Mouse (Mus musculus): ENCODE results near the gene Ptgdr2. TPM values are rescaled to one million over a fixed set of nuclear protein-coding genes. Genes with fewer than 3 reads are reported as not detected.

Gene Ptgdr2
- polyA plus RNA-seq, 1 experiment from 2014 or later: 0.11 TPM

GRCm38 (mm10) chr19:10959085-10959977 lies 22.4 kb downstream of the Ptgdr2 start:
- WGBS: 30% methylated on average over 11 of the region's 11 CpGs

DNA sequence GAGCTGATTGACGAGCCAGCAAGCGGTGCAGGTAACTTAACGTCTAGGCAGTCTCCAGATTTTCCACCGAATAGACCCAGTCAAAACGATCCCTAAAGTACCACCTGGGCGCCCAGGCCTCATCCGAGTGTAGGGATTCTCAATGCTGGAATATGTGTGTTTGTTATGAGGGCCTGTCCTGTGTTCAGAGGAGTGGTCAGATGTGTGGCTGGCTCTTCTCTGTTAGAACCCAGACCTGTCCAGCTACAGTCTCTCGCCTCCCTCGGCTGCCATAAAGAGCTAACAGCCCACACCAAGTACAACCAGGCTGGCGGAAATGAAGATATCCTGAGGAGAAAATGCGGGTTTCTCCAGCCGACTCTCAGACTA lies 23.0 kb downstream of the Ptgdr2 start:
- no peak overlapping the region for H3K4me3 ChIP-seq (ENCODE audit: low read length)
- no peak overlapping the region for H3K4me2 ChIP-seq (ENCODE audit: low read depth, low read length)
- H3K27ac ChIP-seq (ENCODE audit: low read length): no peak overlapping the region
- no peaks in the 10 kb centered on the region for H3K4me1 ChIP-seq (ENCODE audit: control insufficient read depth, insufficient read depth, low read length)
- H3K36me3 ChIP-seq (ENCODE audit: control insufficient read depth, insufficient read depth): no peaks in the 10 kb centered on the region
- no peak for ATAC-seq (replicated peaks; ENCODE audit: extremely low read depth, insufficient read depth, low FRiP score)
- WGBS: 37% methylated on average over 12 of the region's 12 CpGs
- H3K27me3 ChIP-seq (ENCODE audit: control insufficient read depth, insufficient read depth, low read length): peaks cover 2% of the 10 kb centered on the region; the same call in 1 of the 2 replicates
- H3K9me3 ChIP-seq (replicated peaks; ENCODE audit: control insufficient read depth, low read length): no peaks in the 10 kb centered on the region
- H3K9ac ChIP-seq (ENCODE audit: low read length): no peak overlapping the region

More at GRCm38 (mm10) chr19:10959085-10959977, 22.4 kb downstream of the Ptgdr2 start:
- H3K27me3 ChIP-seq (ENCODE audit: control insufficient read depth, insufficient read depth, low read length): peaks cover 2% of the 10 kb centered on the region; the same call in 1 of the 2 replicates
- H3K4me1 ChIP-seq (ENCODE audit: control insufficient read depth, insufficient read depth, low read length): no peaks in the 10 kb centered on the region
- H3K36me3 ChIP-seq (ENCODE audit: control insufficient read depth, insufficient read depth): no peaks in the 10 kb centered on the region
- H3K9ac ChIP-seq (ENCODE audit: low read length): no peak overlapping the region
- no peaks in the 10 kb centered on the region for H3K9me3 ChIP-seq (replicated peaks; ENCODE audit: control insufficient read depth, low read length)
- H3K4me3 ChIP-seq (ENCODE audit: low read length): no peak overlapping the region
- no peak overlapping the region for H3K4me2 ChIP-seq (ENCODE audit: low read depth, low read length)
- 0 out of 2 replicates have a peak, but pooled peaks have one; percentile 49 for ATAC-seq (replicated peaks; ENCODE audit: extremely low read depth, insufficient read depth, low FRiP score)
- H3K27ac ChIP-seq (ENCODE audit: low read length): no peak overlapping the region

DNA sequence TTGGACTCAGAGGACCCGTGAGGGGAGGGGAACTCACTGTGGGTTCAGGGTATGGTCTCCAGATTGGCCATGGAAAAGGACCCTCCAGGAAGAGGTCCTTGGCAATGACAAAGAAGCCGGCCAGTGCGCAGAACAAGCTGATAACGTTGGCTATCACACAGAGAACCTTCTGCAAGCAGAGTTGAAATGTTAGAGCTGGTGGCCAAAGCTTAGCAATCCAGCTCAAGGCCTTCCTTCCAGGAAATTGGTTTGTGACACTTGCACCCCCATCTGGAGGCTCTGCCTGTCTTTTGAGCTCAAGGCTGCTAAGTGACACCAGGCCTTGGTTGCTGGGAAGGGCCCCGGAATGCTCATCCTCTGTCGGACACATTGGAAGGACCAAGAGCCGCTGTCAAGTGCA lies 28.8 kb downstream of the Ptgdr2 start:
- Histone ChIP-seq H3K27ac (ENCODE audit: low read length) (no peak overlapping the region), H3K9me3 (replicated peaks; ENCODE audit: control insufficient read depth, low read length) (0 out of 2 replicates have a peak, but pooled peaks cover 4% of the 10 kb centered on the region), H3K4me3 (ENCODE audit: low read length) (no peak overlapping the region), H3K9ac (ENCODE audit: low read length) (no peak overlapping the region), H3K36me3 (ENCODE audit: control insufficient read depth, insufficient read depth) (no peaks in the 10 kb centered on the region), H3K4me1 (ENCODE audit: control insufficient read depth, insufficient read depth, low read length) (no peaks in the 10 kb centered on the region), H3K4me2 (ENCODE audit: low read depth, low read length) (no peak overlapping the region), H3K27me3 (ENCODE audit: control insufficient read depth, insufficient read depth, low read length) (peaks cover 2% of the 10 kb centered on the region; the same call in 1 of the 2 replicates)
- 77% methylated on average over 7 of the region's 7 CpGs for WGBS
- 0 out of 2 replicates have a peak, but pooled peaks have one; percentile 16 for ATAC-seq (replicated peaks; ENCODE audit: extremely low read depth, insufficient read depth, low FRiP score)

DNA sequence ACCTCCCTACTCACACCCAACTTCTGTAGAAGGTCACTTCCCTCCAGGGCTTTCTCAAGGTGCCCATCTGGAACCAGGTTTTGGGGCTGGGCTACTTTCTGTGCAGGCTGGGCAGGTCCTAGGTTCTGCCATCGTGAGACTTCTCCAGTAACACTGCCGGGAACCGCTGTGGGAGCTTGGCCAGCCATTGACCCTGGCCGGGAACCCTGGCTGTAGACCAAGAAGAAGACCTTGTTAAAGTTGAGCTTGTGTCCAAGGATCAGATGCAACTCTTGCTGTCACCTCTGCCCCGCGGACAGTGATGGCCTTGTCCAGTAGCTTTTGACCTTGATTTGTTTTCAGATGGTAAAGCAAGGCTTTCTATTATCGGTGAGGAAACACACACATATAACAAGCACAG lies 31.6 kb downstream of the Ptgdr2 start:
- H3K9ac ChIP-seq (ENCODE audit: low read length): no peak overlapping the region
- no peak overlapping the region for H3K4me2 ChIP-seq (ENCODE audit: low read depth, low read length)
- no peaks in the 10 kb centered on the region for H3K27me3 ChIP-seq (ENCODE audit: control insufficient read depth, insufficient read depth, low read length)
- WGBS: 84% methylated on average over 7 of the region's 7 CpGs
- no peak for ATAC-seq (replicated peaks; ENCODE audit: extremely low read depth, insufficient read depth, low FRiP score)
- H3K27ac ChIP-seq (ENCODE audit: low read length): no peak overlapping the region
- no peaks in the 10 kb centered on the region; the same call in 1 of the 2 replicates for H3K4me1 ChIP-seq (ENCODE audit: control insufficient read depth, insufficient read depth, low read length)
- H3K9me3 ChIP-seq (replicated peaks; ENCODE audit: control insufficient read depth, low read length): peaks cover 7% of the 10 kb centered on the region; the same call in 1 of the 2 replicates
- H3K36me3 ChIP-seq (ENCODE audit: control insufficient read depth, insufficient read depth): no peaks in the 10 kb centered on the region
- H3K4me3 ChIP-seq (ENCODE audit: low read length): no peak overlapping the region

GRCm38 (mm10) chr19:10970457-10970856 lies 33.5 kb downstream of the Ptgdr2 start:
- no peak overlapping the region for H3K9ac ChIP-seq (ENCODE audit: low read length)
- no peak for ATAC-seq (replicated peaks; ENCODE audit: extremely low read depth, insufficient read depth, low FRiP score)
- H3K27me3 ChIP-seq (ENCODE audit: control insufficient read depth, insufficient read depth, low read length): no peaks in the 10 kb centered on the region

DNA sequence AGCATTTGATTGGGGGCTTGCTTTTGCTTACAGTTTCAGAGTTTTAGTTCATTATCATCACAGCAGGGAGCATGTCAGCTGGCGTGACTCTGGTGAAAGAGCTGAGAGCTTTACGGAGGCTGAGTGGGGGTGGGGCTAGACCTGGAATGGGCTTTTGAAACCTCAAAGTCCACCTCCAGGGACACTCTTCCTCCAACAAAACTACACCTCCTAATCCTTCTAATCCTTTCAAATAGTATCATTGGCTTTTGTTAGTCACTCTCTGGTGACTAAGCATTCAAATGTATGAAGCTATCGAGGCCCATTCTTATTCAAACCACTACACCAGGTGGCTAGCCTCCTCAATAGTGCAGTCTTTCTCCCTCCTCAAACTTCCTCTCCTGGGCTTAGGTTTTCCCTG lies 35.7 kb downstream of the Ptgdr2 start:
- ATAC-seq (replicated peaks; ENCODE audit: extremely low read depth, insufficient read depth, low FRiP score): no peak
- Histone ChIP-seq H3K4me1 (ENCODE audit: control insufficient read depth, insufficient read depth, low read length) (no peaks in the 10 kb centered on the region; the same call in 1 of the 2 replicates), H3K9ac (ENCODE audit: low read length) (no peak overlapping the region), H3K36me3 (ENCODE audit: control insufficient read depth, insufficient read depth) (no peaks in the 10 kb centered on the region), H3K4me2 (ENCODE audit: low read depth, low read length) (no peak overlapping the region), H3K27me3 (ENCODE audit: control insufficient read depth, insufficient read depth, low read length) (no peaks in the 10 kb centered on the region), H3K9me3 (replicated peaks; ENCODE audit: control insufficient read depth, low read length) (peaks cover 4% of the 10 kb centered on the region; the same call in 1 of the 2 replicates), H3K27ac (ENCODE audit: low read length) (no peak overlapping the region), H3K4me3 (ENCODE audit: low read length) (no peak overlapping the region)
- 78% methylated on average over 3 of the region's 3 CpGs for WGBS

More at GRCm38 (mm10) chr19:10970457-10970856, 33.5 kb downstream of the Ptgdr2 start:
- Histone ChIP-seq H3K4me3 (ENCODE audit: low read length) (no peak overlapping the region), H3K4me1 (ENCODE audit: control insufficient read depth, insufficient read depth, low read length) (no peaks in the 10 kb centered on the region; the same call in 1 of the 2 replicates), H3K27ac (ENCODE audit: low read length) (no peak overlapping the region), H3K36me3 (ENCODE audit: control insufficient read depth, insufficient read depth) (no peaks in the 10 kb centered on the region), H3K4me2 (ENCODE audit: low read depth, low read length) (no peak overlapping the region), H3K9me3 (replicated peaks; ENCODE audit: control insufficient read depth, low read length) (peaks cover 7% of the 10 kb centered on the region; the same call in 1 of the 2 replicates)
- 27% methylated on average over 3 of the region's 3 CpGs for WGBS

DNA sequence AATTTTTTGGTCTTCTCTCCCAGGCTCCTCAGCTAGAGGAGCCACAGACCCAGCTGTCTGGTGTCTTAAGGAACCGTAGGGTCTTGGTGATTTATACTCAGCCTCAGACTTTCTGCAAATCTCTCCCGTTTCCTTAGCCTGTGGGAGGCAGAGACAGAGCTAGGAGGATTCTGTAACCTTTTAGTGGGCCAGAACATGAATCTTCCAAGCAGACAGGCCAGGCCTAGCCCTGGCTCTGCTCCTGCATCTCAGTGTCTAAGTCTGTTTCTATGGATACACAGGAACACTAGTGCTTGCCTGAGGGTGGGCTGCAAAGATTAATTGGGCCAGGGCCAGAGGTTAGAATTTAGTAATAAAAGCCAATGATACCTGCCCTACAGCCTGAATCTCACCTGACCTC lies 36.2 kb downstream of the Ptgdr2 start:
- no peak for ATAC-seq (replicated peaks; ENCODE audit: extremely low read depth, insufficient read depth, low FRiP score)
- H3K9me3 ChIP-seq (replicated peaks; ENCODE audit: control insufficient read depth, low read length): peaks cover 4% of the 10 kb centered on the region; the same call in 1 of the 2 replicates
- H3K4me1 ChIP-seq (ENCODE audit: control insufficient read depth, insufficient read depth, low read length): no peaks in the 10 kb centered on the region; the same call in 1 of the 2 replicates
- H3K4me3 ChIP-seq (ENCODE audit: low read length): no peak overlapping the region
- H3K27me3 ChIP-seq (ENCODE audit: control insufficient read depth, insufficient read depth, low read length): no peaks in the 10 kb centered on the region
- no peak overlapping the region for H3K9ac ChIP-seq (ENCODE audit: low read length)
- no peak overlapping the region for H3K27ac ChIP-seq (ENCODE audit: low read length)
- H3K4me2 ChIP-seq (ENCODE audit: low read depth, low read length): no peak overlapping the region
- WGBS: 66% methylated on average over 2 of the region's 2 CpGs
- H3K36me3 ChIP-seq (ENCODE audit: control insufficient read depth, insufficient read depth): no peaks in the 10 kb centered on the region

DNA sequence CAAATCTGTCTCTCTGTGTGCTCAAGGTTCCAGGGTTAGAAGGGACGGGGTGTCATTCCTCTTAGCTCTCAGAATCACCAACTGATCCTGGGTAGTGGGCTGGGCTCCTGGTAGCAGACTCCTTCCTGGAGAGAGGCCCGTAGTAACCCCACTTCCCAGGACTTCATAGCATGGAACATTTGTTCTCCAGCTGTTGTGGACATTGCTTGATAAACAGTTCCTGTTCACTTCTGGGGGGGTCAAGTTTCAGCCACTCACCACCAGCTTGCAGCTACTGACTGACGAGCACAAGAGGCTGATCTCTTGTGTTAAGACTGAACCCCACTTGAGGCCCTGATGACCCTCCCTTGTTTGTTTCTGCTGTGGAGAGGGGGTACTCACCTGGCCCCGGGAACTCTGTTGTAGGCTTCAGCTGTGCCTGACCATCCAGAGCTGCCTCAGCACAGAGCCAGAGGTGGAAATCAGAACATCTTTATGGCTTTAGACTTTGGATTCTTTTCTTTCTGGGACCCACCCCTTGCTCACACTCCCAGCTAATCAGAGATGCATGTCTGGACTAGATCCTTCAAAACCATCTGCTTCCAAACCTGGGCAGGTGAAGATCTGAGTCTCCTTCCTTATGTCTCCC lies 37.4 kb downstream of the Ptgdr2 start, which contains the start of gene Ms4a10:
Gene Ms4a10 (minus strand): TSS at position 433 of the 628 bp plus-strand sequence.
- H3K4me3 ChIP-seq (ENCODE audit: low read length): no peak within 1 kb of the TSS
- no peak within 1 kb of the TSS for H3K9ac ChIP-seq (ENCODE audit: low read length)
- H3K9me3 ChIP-seq (replicated peaks; ENCODE audit: control insufficient read depth, low read length): peaks cover 4% of the 10 kb centered on the region; the same call in 1 of the 2 replicates
- H3K4me2 ChIP-seq (ENCODE audit: low read depth, low read length): no peak within 1 kb of the TSS
- no peak within 1 kb of the TSS for H3K27ac ChIP-seq (ENCODE audit: low read length)
- 0 out of 2 replicates have a peak, but pooled peaks have one; percentile 57 for ATAC-seq (replicated peaks; ENCODE audit: extremely low read depth, insufficient read depth, low FRiP score)
- 35% methylated on average over 4 of the region's 4 CpGs for WGBS
- H3K27me3 ChIP-seq (ENCODE audit: control insufficient read depth, insufficient read depth, low read length): no peaks in the 10 kb centered on the region
- H3K36me3 ChIP-seq (ENCODE audit: control insufficient read depth, insufficient read depth): no peaks in the 10 kb centered on the region
- peaks cover under 1% of the 10 kb centered on the region for H3K4me1 ChIP-seq (ENCODE audit: control insufficient read depth, insufficient read depth, low read length)

All from heart, embryonic 16.5 days (tissue).